Mouse (Mus musculus) kidney, postnatal 0 days (tissue): ENCODE measurements at regions not wholly inside any gene's neighbourhood (a gene's known extent, or its start where the extent isn't known, plus 50 kb on each side); places are given as distances from the start of the nearest gene placed in this dataset.

Source experiments
- ATAC-seq: fragments of 200-750 bp; cut with Nextera tagmentation; replicated peaks from 2 replicates; pipeline ENCODE4 v1.8.0; 2017; ENCODE audit warnings: low read depth, moderate number of reproducible peaks, moderate TSS enrichment, moderate library complexity; ENCODE audit not compliant: low FRiP score
- DNase-seq: peaks from one replicate; pipeline ENCODE4 v3.0.0-alpha.2; 2016; ENCODE audit warnings: low spot score
- H3K27ac ChIP-seq: fragments of 300-500 bp; sonication (generic); 2 replicates; pipeline ENCODE4 v1.5.1; 2014; ENCODE audit warnings: mild to moderate bottlenecking
- H3K27me3 ChIP-seq: fragments of 300-500 bp; sonication (generic); 2 replicates; pipeline ENCODE4 v1.6.1; 2014; ENCODE audit warnings: low read length, mixed read lengths; ENCODE audit not compliant: insufficient read depth
- H3K36me3 ChIP-seq: fragments of 300-500 bp; sonication (generic); 2 replicates; pipeline ENCODE4 v1.6.1; 2014; ENCODE audit warnings: low read length, mixed read lengths; ENCODE audit not compliant: insufficient read depth
- H3K4me1 ChIP-seq: fragments of 300-500 bp; sonication (generic); replicated peaks from 2 replicates; pipeline ENCODE4 v1.6.1; 2014; ENCODE audit warnings: antibody characterized with exemption, low read length, mixed read lengths; ENCODE audit not compliant: insufficient read depth
- H3K4me2 ChIP-seq: fragments of 300-500 bp; sonication (generic); 2 replicates; pipeline ENCODE4 v1.6.1; 2014; ENCODE audit warnings: mild to moderate bottlenecking, low read length, moderate library complexity, mixed read lengths
- H3K4me3 ChIP-seq: fragments of 300-500 bp; sonication (generic); replicated peaks from 2 replicates; pipeline ENCODE4 v1.5.1; 2014; ENCODE audit warnings: low read depth, low read length
- H3K9ac ChIP-seq: fragments of 300-500 bp; sonication (generic); 2 replicates; pipeline ENCODE4 v1.6.1; 2014; ENCODE audit warnings: low read depth, low read length
- H3K9me3 ChIP-seq: fragments of 300-500 bp; sonication (generic); replicated peaks from 2 replicates; pipeline ENCODE4 v1.6.1; 2016; ENCODE audit warnings: low read length, inconsistent platforms, mixed read lengths
- CTCF ChIP-seq: IDR thresholded peaks from 2 replicates; pipeline ENCODE4 v1.5.1; 2016; ENCODE audit warnings: antibody characterized with exemption, low read depth, mild to moderate bottlenecking, moderate library complexity
- WGBS: fragments of 180-500 bp; shearing (Covaris S2); extraction: QIAGEN DNeasy Blood & Tissue Kit; methylation state at CpG from one replicate; pipeline ENCODE4 v1.1.7; 2014; 5-methylcytosine and 5-hydroxymethylcytosine counted together

GRCm38 (mm10) chr8:64422850-64423214 lies 216.8 kb upstream of the Tll1 start:
- Histone ChIP-seq H3K4me3 (no peak overlapping the region), H3K9me3 (no peaks in the 10 kb centered on the region), H3K4me1 (no peaks in the 10 kb centered on the region), H3K9ac (no peak overlapping the region), H3K27me3 (no peaks in the 10 kb centered on the region), H3K36me3 (no peaks in the 10 kb centered on the region), H3K4me2 (no peak overlapping the region), H3K27ac (no peak overlapping the region)
- DNase-seq (no peak), ATAC-seq (no peak)
- 89% methylated on average over 4 of the region's 4 CpGs for WGBS
- TF ChIP-seq CTCF = no peak

GRCm38 (mm10) chr8:64422200-64422849 lies 216.3 kb upstream of the Tll1 start:
- Histone ChIP-seq H3K36me3 (no peaks in the 10 kb centered on the region), H3K27me3 (no peaks in the 10 kb centered on the region), H3K4me1 (no peaks in the 10 kb centered on the region), H3K9me3 (no peaks in the 10 kb centered on the region), H3K4me2 (no peak overlapping the region), H3K4me3 (no peak overlapping the region), H3K9ac (no peak overlapping the region), H3K27ac (no peak overlapping the region)
- TF ChIP-seq CTCF = no peak
- 65% methylated on average over 8 of the region's 8 CpGs for WGBS
- no peak for ATAC-seq
- DNase-seq = no peak

GRCm38 (mm10) chr8:64421502-64422199 lies 215.6 kb upstream of the Tll1 start:
- Histone ChIP-seq H3K36me3 (no peaks in the 10 kb centered on the region), H3K27me3 (no peaks in the 10 kb centered on the region), H3K4me3 (no peak overlapping the region), H3K4me1 (no peaks in the 10 kb centered on the region), H3K9ac (no peak overlapping the region), H3K27ac (no peak overlapping the region), H3K9me3 (no peaks in the 10 kb centered on the region), H3K4me2 (no peak overlapping the region)
- ATAC-seq (no peak), DNase-seq (no peak)
- WGBS = 69% methylated on average over 6 of the region's 6 CpGs
- no peak for TF ChIP-seq CTCF

DNA sequence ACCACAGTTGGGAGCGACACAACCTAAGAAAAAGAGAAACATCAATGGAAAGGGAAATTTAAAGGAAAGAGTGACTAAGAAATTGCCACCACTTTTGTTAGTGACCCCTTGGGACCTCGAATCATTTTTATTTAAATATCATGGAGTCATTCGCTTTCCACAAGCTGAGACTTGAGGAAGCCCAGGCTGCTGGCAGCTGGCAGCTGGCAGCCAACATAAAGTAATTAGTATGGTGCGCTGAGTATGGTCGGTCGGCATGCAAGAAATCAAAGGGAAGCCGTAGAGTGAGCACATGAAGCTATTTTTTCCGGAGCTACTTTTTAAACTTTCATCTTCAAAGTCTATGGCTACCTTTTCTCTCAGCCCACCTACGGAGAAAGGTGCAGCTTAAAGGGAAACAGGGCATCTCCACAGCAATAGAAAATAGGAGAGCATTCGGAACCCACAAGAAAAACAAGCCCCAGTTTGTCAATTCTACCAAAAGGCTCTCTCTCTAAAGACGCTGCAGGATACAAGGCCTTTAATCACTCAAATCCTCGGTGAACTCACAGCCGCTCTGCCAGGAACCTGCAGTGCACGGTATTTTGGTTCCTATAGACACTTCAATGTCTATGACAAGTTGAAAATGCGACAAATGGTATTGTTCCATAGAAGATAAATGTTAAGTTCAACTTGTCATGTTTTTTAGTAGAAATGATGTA lies 206.6 kb upstream of the Tll1 start:
- Histone ChIP-seq H3K4me1 (no peaks in the 10 kb centered on the region), H3K36me3 (no peaks in the 10 kb centered on the region), H3K4me2 (no peak overlapping the region), H3K27me3 (no peaks in the 10 kb centered on the region), H3K9me3 (no peaks in the 10 kb centered on the region), H3K27ac (no peak overlapping the region), H3K4me3 (no peak overlapping the region), H3K9ac (no peak overlapping the region)
- no peak for TF ChIP-seq CTCF
- WGBS = 60% methylated on average over 15 of the region's 15 CpGs
- DNase-seq (no peak), ATAC-seq (no peak)

GRCm38 (mm10) chr8:64406775-64407490 lies 200.9 kb upstream of the Tll1 start:
- H3K9ac ChIP-seq = no peak overlapping the region
- H3K27ac ChIP-seq = no peak overlapping the region
- WGBS = 39% methylated on average over 9 of the region's 9 CpGs
- no peak overlapping the region for H3K4me3 ChIP-seq
- DNase-seq (peak; percentile 30), ATAC-seq (no peak)
- H3K27me3 ChIP-seq = no peaks in the 10 kb centered on the region
- no peak for TF ChIP-seq CTCF
- H3K36me3 ChIP-seq = no peaks in the 10 kb centered on the region
- H3K4me2 ChIP-seq = no peak overlapping the region
- no peaks in the 10 kb centered on the region for H3K9me3 ChIP-seq
- H3K4me1 ChIP-seq = no peaks in the 10 kb centered on the region

GRCm38 (mm10) chr8:64399554-64399953 lies 193.5 kb upstream of the Tll1 start:
- no peak for DNase-seq
- H3K4me3 ChIP-seq = no peak overlapping the region
- no peaks in the 10 kb centered on the region for H3K9me3 ChIP-seq
- no peak overlapping the region for H3K4me2 ChIP-seq
- no peaks in the 10 kb centered on the region for H3K27me3 ChIP-seq
- no peaks in the 10 kb centered on the region for H3K4me1 ChIP-seq
- no peak for ATAC-seq
- H3K36me3 ChIP-seq = no peaks in the 10 kb centered on the region
- no peak overlapping the region for H3K9ac ChIP-seq
- H3K27ac ChIP-seq = no peak overlapping the region
- WGBS = 78% methylated on average over 3 of the region's 3 CpGs
- no peak for TF ChIP-seq CTCF
